Mouse (Mus musculus): ENCODE data around the gene Atxn2.

DNA sequence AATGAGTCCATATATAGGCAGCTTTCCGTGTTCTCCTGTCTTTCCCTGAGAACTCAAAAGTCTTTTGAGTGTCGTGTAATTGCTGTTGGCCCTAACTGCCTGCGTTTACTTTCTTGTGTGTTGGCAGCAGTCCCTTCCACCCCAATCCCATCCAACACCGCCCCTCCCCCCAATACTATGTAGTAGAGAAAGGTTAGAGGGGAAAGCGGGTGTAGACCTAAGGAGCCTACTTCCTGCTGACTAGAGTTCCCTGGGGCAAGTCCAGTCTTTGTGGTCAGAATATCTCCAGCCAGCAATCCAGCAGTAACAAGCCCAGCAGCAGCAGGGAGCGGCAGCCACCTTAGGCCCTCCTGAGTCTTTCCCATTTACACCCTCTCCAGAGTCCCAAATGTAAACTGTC is 42.7 kb upstream of the Atxn2 start:
- TF ChIP-seq CTCF (IDR thresholded peaks at IDR 0.05; ENCODE audit: extremely low read depth, insufficient read depth, insufficient read length, insufficient replicate concordance): no peak
- TF ChIP-seq POLR2A (IDR thresholded peaks at IDR 0.05; ENCODE audit: low read depth, low read length): no peak
